Mouse (Mus musculus): Measurements from ENCODE around the gene Ucn3. TPM values are rescaled to one million over a fixed set of nuclear protein-coding genes. Genes with fewer than 3 reads are reported as not detected.

Ucn3 gene
- not detected for polyA plus RNA-seq (2017; shearing (Covaris generic))

DNA sequence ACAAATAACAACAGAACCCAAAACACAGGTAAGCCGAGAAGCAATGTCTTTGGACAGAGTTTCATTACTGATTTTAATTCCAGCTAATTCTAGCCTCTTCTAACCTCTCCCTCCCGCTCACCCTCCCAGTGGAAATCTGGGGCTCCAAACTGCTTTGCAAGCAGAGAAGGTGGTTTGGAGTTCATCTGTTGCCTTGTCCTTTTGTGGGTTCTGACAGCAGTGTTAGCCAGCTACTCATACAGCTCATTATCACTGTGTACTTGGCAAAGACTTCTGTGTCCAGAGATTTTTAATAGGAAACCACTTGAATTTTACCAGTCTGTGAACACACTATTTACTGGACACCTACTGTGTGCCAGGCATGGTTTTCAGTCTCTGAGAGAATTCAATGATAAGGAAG is at the start of gene Ucn3:
TSS of gene Ucn3 (minus strand) at position 101 of the 400 bp plus-strand sequence.

DNA sequence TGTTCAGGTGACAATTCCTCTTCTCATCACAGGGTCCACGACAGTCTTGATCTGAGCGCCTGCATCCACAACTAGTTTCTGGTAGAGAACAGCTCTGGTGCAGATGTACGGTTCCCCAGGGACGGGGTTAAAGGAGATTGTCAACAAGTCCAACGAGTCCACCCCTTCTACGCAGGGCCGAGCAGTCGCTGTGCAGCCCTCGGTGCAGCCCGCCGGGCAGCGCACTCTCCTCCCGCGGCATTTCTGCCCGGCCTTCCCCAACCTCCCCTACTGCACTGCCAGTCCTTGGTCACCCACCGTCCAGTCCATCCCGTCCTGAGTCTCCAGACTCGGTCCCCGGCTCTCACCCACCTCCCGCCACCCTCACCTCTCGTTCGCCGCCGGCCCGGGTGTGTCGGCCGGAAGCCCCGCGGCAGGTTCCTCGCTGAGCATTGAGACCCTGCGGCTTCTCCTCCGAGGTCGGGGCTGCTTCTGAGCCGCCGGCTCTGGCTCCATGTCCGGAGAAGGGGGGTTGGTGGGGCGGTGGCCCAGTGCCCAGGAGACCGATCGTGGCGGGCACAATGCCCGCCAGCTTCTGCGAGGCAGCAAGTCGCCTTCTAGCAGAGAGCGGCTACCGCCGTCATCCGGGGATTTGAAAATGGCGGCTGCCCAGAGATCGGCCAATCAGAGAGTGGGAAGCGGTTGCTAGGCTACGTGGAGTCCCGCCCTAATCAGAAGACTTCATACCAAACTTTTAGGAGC is 27.4 kb downstream of the Ucn3 start, which contains the start of the genes Net1 and Tubal3:
TSS of gene Net1 (minus strand) at position 650 of the 741 bp plus-strand sequence.
TSS of gene Tubal3 (plus strand) at position 704 of the 741 bp plus-strand sequence.

Other genes with a start within 250 kb of the Ucn3 start
- gene Calml3, start 141.0 kb downstream of the Ucn3 start, polyA plus RNA-seq (2017; shearing (Covaris generic)), result not detected
- not detected for gene Calm4, start 107.6 kb downstream of the Ucn3 start, polyA plus RNA-seq (2017; shearing (Covaris generic))
- not detected for gene Calm5, start 91.2 kb downstream of the Ucn3 start, polyA plus RNA-seq (2017; shearing (Covaris generic))
- 36.6 TPM for gene Net1, start 27.1 kb downstream of the Ucn3 start, polyA plus RNA-seq (2017; shearing (Covaris generic))
- not detected for gene Tubal3, start 27.1 kb downstream of the Ucn3 start, polyA plus RNA-seq (2017; shearing (Covaris generic))
- not detected for gene Akr1c14, start 103.7 kb upstream of the Ucn3 start, polyA plus RNA-seq (2017; shearing (Covaris generic))
- gene Akr1c18, start 205.3 kb upstream of the Ucn3 start, polyA plus RNA-seq (2017; shearing (Covaris generic)), result not detected
- gene Akr1c13, start 245.8 kb upstream of the Ucn3 start, polyA plus RNA-seq (2017; shearing (Covaris generic)), result 8.3 TPM